Mouse (Mus musculus) liver, postnatal 0 days (tissue): ENCODE data around the gene Olfr67.

Experiments
- CTCF ChIP-seq: sonication (generic); IDR thresholded peaks from 2 replicates; pipeline ENCODE4 v1.5.1; 2016; ENCODE audit warnings: antibody characterized with exemption, low read depth
- EP300 ChIP-seq: IDR thresholded peaks from 2 replicates; pipeline ENCODE4 v1.6.1; 2016; ENCODE audit warnings: antibody characterized with exemption, low read depth, mild to moderate bottlenecking

DNA sequence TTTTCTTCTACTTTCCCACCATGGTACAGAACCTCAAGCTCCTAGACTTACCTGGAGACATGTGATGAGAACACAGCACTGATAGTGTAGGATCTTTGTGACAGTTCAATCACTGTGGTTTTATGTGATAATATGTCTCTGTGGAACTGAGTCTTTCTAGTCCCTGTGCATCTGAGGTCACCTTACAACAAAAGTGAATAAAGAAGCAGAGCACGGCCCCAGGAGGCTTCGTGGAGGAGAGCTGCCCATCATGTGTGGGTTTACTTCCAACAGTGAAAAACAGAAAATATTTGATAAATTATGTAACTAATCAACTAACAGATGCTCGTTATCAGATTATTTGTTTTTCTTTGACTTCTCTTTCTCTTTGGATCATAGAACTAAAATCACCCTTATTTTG is 12.0 kb downstream of the Olfr67 start, which contains the start of gene Olfr68:
- no peak for TF ChIP-seq CTCF
- no peak for TF ChIP-seq EP300
